Mouse (Mus musculus): ENCODE measurements around the gene Clstn2.

- TF ChIP-seq CTCF (conservative IDR thresholded peaks at IDR 0.05; ENCODE audit: low read length) = no peak
- no peak for TF ChIP-seq NANOG (IDR thresholded peaks at IDR 0.05; ENCODE audit: borderline replicate concordance, low read length)
Measured at GRCm38 (mm10) chr9:98061646-98062045, 28.7 kb upstream of the Clstn2 start.

Measured in E14TG2a.4 (cell line).